Mouse (Mus musculus): ENCODE measurements around the gene Bri3bp.

DNA sequence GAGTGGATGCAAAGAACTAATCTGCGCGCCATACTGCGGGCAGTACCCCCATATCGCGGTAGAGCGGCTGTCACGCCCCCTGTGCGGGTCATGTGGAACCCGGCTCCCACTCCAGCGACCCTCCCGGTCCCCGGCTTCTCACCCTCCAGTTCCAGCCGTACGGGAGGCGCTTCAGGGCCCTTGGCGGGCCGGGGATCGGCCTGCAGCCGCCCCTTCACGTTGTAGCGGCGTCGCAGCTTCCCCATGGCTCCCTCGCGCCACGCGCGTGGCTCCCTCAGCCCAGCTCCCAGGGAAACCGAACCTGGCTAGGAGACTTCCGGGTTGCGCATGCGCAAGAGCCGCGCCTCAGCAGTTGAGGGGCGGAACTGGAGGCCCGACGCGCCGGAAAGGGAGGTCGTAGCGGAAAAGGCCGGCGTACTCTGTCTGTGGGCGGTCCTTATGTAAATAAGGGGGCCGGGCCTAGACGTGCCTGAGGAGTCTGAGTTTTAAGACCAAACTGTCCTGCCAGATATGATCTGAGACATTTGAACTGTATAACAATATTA, 7.5 kb upstream of the Bri3bp start, which contains the start of gene Dhx37:
- TF ChIP-seq CTCF (IDR thresholded peaks at IDR 0.05; ENCODE audit: extremely low read depth, insufficient read depth, low read length) (no peak), POLR2A (IDR thresholded peaks at IDR 0.05; ENCODE audit: extremely low read depth, insufficient read depth, low read length) (peak; percentile 68)

Measured in cortical plate, adult 2 months (tissue).